Mouse (Mus musculus) c-Kit-positive CD71-negative TER-119-negative erythroid progenitor cells, embryonic 14.5 days (primary cell): ENCODE measurements around the gene Scrn2.

Source experiments
- DNase-seq: peaks from one replicate; pipeline ENCODE4 v3.0.0-alpha.2; 2013; ENCODE audit warnings: low read depth

Scrn2 gene

GRCm38 (mm10) chr11:97050944-97051586 lies 21.3 kb downstream of the Scrn2 start:
- no peak for DNase-seq

DNA sequence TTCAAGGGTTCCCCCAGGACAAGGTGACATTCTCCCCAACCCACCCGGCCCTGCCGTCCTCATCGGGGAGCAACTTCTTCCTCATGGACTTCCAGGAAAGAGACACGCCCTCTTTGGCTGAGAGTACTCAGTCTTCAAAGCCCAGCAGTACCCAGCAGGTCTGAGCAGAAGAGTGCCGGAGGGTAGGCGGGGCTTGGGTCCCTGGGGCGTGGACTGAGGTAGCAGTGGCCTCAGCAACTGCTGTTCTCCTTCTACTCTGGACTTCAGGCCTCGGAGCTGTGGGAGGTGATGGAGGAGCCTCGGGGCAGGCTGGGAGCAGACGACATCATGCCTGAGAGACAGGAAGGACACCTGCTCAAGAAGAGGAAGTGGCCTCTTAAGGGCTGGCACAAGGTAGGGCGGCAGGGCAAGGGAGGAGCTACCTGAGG lies 22.5 kb downstream of the Scrn2 start:
- no peak for DNase-seq

DNA sequence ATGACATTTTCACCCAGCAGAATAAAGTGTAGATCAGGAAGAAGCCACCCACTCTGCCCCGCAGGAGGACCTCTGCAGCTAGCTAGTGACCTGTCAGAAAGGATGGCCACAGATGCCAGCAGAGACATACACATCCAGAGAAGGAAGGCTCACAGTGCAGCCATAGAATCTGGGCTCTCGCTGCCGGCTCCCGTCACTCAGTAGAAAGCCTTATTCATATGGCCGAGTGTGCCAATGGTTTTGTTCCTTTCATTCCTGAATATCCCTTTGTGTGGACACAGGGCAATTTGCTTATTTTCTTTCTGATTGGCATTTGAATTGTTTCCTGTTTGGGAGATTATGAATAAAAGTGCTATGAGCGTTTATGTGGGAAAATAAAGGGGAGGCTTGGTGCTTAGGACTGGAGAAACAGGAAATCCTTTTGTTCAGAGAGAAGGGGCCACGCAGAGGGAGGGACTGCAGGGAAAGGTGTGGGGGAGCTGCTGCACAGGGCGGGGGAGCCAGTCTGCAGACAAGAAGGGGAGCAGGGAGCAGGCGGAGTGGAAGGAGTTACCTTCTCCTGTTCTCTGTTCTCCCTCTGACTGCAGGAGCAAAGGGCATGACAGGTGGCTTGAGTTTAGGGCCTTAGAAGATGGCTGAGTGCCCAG lies 33.7 kb downstream of the Scrn2 start:
- DNase-seq = no peak

- DNase-seq = no peak
These were observed 34.2 kb downstream of the Scrn2 start for GRCm38 (mm10) chr11:97063921-97064295.

DNA sequence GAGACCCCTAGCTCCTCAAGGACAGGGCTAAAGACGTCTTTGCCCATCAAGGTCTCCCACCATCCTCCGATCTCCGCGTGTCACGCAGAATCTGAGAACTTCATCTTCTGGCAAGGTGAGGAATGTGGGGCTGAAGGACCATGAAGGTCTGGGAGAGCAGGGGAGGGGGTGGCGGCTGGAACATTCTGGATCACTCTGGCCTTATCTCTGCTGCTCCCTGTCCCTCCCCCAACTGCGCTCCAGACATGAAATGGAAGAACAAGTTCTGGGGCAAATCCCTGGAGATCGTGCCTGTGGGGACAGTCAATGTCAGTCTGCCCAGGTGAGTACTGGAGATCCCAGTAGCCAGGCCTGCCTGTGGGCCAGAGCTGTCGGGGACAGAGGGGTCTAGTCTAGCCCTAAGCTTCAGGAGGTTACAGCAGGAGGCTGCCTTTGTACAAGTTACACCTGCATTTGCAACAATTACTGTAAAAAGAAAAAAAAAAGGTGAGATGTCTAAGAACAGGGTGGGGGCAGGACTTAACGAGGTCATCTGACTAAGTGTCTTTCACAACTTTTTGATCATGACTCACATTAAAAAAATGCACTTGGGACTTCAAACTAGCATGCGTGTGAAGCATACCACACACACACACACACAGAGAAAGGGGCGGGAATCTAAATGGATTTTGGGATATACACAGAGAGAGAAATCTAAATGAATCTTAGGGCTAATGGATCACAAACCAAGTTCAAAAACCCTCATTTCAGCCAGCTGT lies 36.0 kb downstream of the Scrn2 start:
- no peak for DNase-seq

- no peak for DNase-seq
These were observed 37.1 kb downstream of the Scrn2 start for GRCm38 (mm10) chr11:97066656-97067360.

DNA sequence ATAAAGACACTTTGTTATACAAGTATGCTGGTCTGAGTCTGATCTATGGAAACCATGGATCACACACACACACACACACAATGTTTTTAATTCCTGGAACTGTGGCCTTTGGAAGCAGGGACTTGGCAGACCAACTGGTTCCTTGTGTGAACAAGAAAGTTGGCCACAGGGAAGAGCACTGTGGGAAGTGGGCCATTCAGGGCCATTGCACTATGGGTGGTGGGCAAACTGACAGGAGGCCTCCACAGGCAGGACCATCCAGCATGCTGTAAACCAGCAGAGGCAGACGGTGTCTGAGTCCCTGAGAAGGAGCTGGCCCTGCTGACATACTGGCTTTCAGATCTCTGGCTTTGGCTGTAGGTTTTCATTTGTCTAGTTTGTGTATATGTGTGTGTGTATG lies 39.6 kb downstream of the Scrn2 start:
- DNase-seq = no peak

GRCm38 (mm10) chr11:97069770-97070169 lies 40.0 kb downstream of the Scrn2 start:
- DNase-seq = no peak

DNA sequence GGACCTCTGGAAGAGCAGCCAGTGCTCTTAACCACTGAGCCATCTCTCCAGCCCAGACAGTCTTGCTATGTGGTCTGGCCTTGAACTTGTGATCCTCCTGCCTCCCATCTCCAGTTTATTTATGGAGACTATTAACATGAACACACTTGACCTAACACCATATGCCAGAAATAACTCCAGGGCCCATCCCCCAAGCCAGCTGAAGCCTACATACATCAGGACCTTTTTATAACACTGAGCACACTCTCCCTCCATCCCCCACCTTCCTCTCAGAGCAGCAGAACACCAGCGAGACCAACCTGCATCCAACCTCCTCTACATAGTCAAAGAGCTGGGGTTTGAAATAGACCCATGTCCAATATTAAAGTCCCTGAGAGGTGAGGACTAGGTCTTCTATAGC lies 41.4 kb downstream of the Scrn2 start:
- DNase-seq = no peak

- peak; percentile 68 for DNase-seq
These were observed 42.8 kb downstream of the Scrn2 start for GRCm38 (mm10) chr11:97072533-97072932.

GRCm38 (mm10) chr11:97074235-97074634 lies 44.5 kb downstream of the Scrn2 start:
- DNase-seq = no peak

- DNase-seq = no peak
These were observed 49.0 kb downstream of the Scrn2 start for GRCm38 (mm10) chr11:97078751-97079150.

- DNase-seq = no peak
These were observed 50.6 kb downstream of the Scrn2 start for GRCm38 (mm10) chr11:97080291-97080690.

DNA sequence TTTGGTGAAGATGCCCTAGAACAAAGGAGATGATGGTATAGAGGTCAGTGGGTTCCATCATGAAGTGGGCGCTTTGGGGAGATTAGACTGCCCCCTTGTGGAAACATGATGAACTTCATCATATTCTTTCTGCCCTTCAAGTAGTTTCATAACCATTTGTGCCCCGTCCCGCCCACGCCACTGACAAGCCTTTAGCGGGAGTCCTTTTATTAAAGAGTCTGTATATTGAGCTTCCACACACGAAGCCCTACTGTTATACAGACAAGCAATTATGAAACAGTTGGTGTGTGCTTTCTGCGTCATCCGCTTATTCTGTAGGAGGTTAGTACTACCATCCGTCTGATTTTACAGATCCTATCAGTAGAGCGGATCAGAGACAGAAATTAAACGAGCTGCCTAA lies 53.2 kb downstream of the Scrn2 start:
- DNase-seq = peak; percentile 64
